Mouse (Mus musculus): ENCODE data around the gene Plekha7.
"Not testable (repeated sequence)": the region's sequence is repeated elsewhere in the genome, so short reads cannot be mapped to it uniquely, and the experiment has no call there.

Plekha7 gene

DNA sequence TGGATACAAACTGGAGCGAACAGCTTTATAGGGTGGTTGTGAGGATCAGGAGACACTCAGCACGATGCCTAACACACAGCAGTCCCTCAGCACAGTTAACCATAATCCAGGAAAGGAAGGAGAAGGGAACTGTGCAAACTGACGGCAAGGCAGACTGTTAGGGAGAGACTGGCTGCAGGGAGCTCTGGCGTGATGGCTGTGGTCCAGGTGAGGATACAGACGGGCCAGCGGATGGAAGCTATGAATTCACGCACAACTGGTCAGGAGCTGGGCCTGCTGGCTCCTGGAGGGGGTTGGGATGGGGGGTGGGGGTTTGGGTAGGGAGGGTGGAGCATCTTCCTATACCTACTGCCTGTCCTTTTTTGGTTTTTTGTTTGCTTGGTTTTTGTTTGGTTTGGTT lies 182.5 kb downstream of the Plekha7 start:
- no peak for DNase-seq

DNA sequence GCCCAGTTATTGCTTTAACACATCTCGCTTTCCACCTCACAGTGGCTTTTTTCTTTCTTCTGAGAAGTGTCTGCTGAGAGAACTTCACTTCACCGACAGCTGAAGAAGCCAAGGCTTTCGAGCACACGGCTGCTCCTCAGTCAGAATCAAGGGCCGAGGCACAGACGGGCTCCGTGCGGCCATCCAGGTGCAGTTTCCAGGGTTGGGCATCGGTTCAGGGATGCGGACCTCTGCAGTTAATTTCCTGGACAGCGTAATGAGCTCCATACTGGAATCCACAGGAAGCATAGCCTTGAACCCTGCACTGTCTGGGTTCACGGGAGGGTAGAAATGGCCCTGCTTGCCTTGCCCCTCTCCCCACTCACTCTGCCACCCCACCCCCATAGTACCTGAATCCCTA lies 184.1 kb downstream of the Plekha7 start:
- no peak for DNase-seq

DNA sequence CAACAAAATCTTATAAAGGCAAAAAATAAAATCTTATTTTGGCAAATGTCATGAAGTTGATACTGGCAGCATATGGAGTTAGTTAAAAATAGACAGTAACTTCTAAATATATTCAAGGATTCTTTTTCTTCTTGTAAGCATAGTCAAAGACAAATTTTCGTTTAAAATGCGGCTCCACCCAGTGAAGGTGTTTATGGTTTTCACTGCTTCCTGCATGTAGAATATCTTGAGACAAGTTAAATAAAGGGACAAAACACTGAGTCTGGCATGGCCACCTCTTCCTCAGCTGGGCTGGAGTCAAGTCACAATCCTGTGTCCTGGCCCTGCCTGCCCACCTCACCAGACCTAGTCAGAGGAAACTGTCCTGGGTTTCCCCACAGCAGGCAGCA lies 184.6 kb downstream of the Plekha7 start:
- no peak for DNase-seq

DNA sequence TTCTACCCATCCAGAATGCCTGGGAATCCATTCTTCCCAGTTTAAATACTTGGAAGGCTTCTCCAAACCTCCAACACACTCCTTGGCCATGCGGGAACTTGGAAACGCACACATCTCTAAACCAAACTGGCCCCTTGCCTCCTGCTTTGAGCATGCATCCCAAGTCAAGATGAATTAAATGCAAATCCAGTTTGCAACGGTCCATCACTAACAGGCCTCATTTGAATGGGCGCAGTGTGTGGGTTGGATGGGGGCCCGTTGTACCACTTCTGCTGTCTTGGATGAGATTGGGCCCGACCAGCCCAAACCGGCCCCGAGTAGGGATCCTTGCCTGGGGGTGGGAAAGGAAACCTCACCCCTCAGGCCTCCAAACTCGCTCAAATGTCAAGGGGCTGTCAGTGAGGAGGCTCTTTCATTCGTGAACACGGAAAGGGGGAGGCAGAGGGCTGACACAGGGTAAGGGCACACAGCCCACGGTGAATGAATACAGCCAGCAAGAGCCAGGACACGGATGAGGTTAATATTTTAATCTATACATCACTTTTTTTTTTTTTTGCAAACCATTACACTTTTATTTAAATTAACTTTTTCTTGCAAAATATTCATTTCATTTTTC lies 185.1 kb downstream of the Plekha7 start:
- DNase-seq, result no peak

DNA sequence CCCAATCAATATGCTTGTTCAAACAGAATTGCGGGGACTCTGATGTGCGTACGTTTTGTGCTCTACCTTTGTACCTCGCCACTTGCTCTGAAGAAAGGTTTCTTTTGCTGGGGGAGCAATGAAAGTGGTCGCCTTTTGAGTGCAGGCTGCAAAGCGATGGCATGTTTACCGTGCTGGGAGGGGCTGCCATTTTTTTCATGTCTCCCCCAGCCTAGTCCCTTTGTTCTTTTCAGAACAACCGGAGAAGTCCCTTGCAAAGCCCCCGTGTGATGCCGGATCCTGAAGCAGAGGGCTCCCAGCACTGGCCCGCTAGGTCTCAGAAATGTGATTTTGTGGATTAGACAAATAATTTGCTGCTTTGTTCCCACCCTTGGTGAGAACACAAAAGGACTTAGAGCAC lies 187.0 kb downstream of the Plekha7 start:
- DNase-seq, result no peak

DNA sequence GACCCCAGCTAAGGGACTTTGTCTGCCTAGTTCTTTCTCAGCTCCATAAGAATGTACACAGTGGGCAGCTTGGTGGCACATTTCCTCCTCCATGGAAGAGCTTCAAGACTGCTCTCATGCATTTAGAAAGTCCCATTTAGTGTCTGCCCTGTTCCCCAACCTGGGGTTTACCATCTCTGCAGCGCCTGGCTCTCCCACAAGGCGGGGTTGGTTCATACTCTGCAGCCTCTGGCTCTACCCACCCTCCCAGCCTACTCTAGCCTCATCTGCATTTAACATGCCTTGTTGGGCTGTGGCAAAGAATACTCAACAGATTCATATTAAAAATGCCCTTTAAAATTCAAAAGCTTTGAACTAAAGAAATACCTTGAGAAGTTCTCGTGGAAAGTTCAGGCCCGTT lies 187.4 kb downstream of the Plekha7 start:
- DNase-seq, result no peak

DNA sequence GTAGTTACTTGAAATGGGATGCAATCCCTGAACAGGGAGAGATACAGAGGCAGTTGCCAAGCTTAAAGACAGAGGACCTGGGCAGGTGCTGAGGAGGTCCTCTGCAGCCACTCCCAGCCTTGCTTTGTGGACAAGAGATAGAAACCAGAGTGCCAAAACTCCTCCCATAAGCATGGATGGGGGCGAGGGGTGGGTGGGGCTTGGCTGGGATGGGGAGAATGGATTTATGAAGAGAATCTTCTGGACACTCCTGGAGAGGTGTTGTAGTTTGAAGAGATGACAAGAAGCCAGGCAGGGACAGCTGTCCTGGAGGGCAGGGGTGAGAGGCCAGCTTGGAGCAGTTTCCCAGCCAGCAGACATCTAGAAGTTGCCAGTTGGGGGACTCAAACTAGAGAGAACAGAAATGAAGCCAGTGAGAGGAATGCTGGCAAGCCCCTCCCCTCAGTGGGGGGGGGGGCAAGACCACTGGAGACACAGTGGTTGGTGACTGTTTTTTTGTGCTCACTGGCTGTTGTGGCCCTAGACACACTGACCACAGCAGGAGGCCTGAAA lies 188.8 kb downstream of the Plekha7 start:
- no peak for DNase-seq

DNA sequence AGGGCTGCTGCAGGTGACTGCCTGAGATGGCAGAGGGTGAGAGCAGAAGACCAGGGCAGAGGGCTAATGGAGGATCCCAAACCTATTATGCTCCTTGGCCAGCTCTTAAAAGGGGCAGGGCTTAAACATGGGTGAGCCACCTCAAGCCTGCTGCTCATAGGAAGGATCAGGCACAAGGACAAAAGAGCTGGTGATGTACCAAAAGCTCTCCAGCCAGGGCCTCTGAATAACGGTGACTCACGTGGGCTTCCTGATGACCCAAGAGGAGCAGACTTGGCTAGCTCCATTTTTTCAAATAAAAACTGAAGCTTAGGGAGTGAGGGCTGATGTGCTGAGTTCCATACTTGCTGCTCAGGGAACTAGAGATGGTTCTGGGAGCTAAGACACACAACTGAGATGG lies 192.2 kb downstream of the Plekha7 start:
- DNase-seq, result no peak

DNA sequence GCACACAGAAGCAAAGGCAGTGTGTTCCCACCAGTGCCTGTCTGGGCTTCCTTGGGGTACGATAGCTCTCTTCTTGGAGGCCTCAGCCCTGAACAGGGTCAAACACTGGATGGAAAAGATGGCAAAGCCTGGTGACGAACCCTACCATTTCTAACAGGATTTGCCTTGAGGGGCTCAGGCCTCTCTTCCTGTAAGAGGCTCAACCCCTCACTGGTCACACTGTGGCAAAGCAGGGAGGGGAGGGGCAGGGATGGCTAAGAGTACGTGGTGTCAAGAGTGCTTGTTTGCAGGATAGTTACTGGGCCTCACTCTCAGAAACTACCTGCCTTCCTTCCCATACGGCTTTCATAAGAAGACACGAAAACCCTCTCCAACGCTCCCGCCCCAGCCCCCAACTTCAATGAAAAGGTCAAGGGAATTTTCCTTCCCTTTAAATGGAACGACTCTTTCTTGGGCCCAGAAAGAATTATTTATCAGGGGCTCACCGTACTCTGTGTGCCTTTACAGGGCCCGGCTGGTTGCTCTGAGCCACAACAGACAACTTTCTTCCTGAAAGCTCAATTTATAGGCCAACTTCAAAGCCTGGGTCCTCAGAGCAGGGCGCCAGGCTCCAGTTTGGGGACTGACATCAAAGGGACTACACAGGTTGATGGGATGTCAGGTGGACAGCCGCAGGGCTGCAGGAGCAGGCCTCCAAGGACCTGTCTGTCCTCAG lies 192.8 kb downstream of the Plekha7 start:
- DNase-seq, result no peak

DNA sequence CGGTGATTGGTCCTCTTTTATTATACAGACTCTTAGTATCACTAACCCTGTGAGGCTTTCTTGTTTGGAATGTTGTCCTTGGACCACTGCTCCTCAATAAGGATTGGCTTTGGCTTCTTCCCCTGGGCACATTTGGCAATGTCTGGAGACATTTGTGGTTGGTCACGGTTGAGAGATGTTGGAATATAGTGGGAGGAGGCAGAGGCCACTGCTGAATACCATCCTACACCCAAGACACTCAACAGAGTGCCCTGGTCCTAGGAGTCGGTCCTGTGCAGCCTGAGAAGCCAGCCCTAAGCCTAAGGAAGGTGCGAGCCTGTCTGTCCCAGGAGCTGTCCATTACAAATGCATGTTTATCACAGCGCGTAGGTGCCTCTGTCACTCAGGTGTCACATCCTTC lies 196.6 kb downstream of the Plekha7 start:
- DNase-seq, result no peak

DNA sequence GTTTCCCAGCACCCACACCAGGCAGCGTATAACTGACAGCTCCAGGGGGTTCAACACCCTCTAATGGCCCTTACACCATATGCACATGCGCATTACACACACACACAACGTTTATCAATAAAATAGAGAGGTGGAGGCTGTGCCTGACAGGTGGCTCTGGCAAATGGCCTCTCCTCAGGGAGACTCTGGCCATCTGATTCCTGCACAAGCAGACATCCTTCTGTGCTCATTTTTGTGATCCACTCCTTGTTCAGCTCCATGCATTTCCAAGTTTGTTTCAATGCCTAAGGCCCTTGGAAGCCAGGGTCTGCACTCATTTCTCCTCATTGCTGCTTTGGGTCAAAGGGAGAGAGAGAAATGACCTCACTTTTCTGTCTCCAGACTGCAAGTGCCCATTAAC lies 197.5 kb downstream of the Plekha7 start:
- DNase-seq, result no peak

DNA sequence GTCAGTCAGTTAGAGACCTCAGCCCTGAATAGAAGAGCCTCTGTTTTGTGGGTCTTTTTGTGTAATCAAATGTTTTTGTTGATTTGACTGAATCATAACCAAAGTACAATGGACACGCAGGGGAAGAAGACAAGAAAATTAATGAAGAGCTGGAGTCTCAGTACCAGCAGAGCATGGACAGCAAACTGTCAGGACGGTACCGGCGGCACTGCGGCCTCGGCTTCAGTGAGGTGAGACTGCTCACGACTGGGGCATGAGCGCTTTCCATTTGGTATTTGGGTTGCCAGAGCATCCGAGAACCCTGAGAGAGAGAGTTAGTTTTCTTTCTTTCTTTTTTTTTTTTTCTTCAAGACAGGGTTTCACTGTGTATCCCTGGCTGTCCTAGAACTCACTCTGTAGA lies 205.1 kb downstream of the Plekha7 start:
- DNase-seq, result no peak

DNA sequence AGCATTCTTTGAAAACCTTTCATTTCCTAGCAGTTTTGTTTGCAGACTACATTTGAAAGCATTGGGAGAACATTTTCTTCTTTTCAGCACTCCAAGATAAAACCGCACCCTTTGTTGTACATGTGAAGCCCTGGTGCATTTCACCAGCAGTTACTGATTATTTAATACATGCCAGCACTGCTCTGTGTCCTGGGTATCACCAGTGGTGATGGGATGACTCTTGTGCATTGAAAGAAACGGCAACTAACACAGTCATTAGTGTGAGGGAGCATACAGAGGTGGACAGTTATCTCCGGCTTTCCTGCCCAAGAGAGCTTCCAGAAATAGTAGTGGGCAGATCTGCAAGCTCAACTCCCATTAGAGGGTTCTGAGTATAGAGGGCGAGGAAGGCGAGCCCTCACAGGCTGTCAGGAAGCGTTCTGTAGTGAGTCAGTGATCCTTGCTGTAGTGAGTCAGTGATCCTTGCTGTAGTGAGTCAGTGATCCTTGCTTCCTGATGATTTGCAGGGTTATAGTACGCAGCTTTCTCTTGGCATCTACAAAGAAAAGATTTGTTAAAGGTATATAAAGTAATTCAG lies 208.1 kb downstream of the Plekha7 start:
- no peak for DNase-seq

DNA sequence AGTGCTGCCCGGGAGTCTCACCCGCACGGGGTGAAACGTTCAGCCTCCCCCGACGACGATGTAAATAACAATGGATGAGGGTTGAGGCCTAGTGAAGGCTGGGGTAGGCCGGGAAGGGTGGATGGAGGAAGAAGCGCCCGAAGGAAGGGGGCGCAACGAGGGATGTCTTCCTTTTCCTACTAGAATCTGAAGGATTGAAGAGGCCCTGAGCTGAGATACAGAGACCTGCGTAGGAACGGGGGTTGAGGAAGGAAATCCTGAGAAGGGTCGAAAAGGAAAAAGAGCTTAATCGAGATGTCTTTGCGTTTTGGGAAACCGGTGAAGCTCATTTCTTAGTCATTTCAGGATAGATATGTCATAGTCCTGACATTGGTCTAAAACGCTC lies 214.7 kb downstream of the Plekha7 start:
- no peak for DNase-seq

DNA sequence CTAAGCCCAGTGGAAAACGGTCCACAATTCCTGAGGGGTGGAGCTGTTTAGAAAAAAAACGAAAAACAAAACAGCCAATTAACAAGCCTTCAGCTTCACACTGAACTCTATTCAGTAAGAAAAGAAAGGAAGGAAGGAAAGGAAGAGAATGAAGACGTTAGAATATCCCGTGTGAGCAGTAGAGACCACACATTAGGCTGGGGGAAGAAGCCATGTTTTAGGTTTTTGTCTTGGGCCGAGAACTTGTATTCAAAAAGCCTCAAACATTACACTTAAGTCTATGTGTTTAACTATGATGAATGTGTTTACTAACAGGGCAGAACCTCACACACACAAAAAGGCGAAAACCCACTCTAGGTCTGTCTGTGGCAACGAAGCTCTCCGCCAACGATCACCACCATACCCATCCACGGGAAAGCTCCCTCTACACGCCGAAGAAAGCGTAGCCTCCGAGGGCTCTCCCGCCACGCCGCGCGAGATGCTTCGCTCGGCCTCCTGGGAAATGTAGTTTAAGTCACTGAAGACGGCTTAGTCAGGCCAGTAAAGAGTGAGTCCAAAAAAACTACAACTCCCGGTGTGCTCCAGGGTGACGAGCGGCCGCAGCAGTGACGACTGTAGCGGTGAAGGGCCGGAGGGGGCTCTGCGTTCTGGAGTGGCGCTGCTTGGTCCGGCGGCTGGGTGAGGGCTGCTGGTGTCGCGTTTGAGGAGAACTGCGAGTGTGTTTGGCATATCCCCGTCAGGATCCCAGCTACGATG lies 215.3 kb downstream of the Plekha7 start:
- peak; percentile 92 to 95 for DNase-seq

DNA sequence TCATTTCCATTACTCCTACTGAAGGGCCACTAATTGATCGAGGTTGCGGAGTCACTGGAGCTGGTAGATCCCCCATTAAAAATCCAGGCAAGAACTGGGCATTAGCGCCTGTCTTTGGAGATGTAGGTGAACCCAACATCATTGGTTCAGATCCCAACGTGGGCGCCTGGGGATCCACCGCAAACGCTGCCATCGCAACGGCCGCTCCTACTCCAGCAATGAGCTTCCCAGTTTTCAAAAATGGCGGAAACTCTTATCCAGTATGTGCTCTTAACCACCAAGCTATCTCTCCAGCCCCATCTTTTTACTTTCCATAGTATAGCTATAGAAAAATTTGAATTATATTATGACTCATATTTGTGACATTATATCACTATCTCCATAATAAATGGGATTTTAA lies 223.8 kb downstream of the Plekha7 start, which contains the start of gene Gm4353:
Gm4353 (minus strand) TSS at position 270 of the 400 bp plus-strand sequence.
- DNase-seq, result not testable (repeated sequence)
